Mouse (Mus musculus) hindbrain, postnatal 0 days (tissue): ENCODE measurements around the gene Vps8. TPM values are rescaled to one million over a fixed set of nuclear protein-coding genes. Genes with fewer than 3 reads are reported as not detected.
A peak's percentile ranks its signal among the peaks of the same experiment; 100 is the strongest.

ENCODE experiments used
- ATAC-seq: fragments of 200-750 bp; cut with Nextera tagmentation; 2 replicates; pipeline ENCODE4 v1.8.0; 2017; ENCODE audit warnings: mild to moderate bottlenecking, moderate TSS enrichment, moderate library complexity
- DNase-seq: peaks from one replicate; pipeline ENCODE4 v3.0.0-alpha.2; 2015; ENCODE audit warnings: low spot score
- H3K27ac ChIP-seq: fragments of 300-500 bp; sonication (generic); 2 replicates; pipeline ENCODE4 v1.5.1; 2014; ENCODE audit warnings: mild to moderate bottlenecking
- H3K27me3 ChIP-seq: fragments of 300-500 bp; sonication (generic); 2 replicates; pipeline ENCODE4 v1.6.1; 2014; ENCODE audit warnings: low read length, mixed read lengths; ENCODE audit not compliant: insufficient read depth
- H3K36me3 ChIP-seq: fragments of 300-500 bp; sonication (generic); 2 replicates; pipeline ENCODE4 v1.6.1; 2014; ENCODE audit warnings: low read length, mixed read lengths; ENCODE audit not compliant: insufficient read depth
- H3K4me1 ChIP-seq: fragments of 300-500 bp; sonication (generic); 2 replicates; pipeline ENCODE4 v1.6.1; 2014; ENCODE audit warnings: antibody characterized with exemption, low read length, mixed read lengths; ENCODE audit not compliant: insufficient read depth
- H3K4me2 ChIP-seq: fragments of 300-500 bp; sonication (generic); 2 replicates; pipeline ENCODE4 v1.6.1; 2014; ENCODE audit warnings: low read depth, mild to moderate bottlenecking, low read length, moderate library complexity, mixed read lengths
- H3K4me3 ChIP-seq: fragments of 300-500 bp; sonication (generic); 2 replicates; pipeline ENCODE4 v1.5.1; 2014; ENCODE audit warnings: low read length
- H3K9ac ChIP-seq: fragments of 300-500 bp; sonication (generic); replicated peaks from 2 replicates; pipeline ENCODE4 v1.6.1; 2014; ENCODE audit warnings: mild to moderate bottlenecking, low read length, moderate library complexity, mixed read lengths
- H3K9me3 ChIP-seq: fragments of 300-500 bp; sonication (generic); 2 replicates; pipeline ENCODE4 v1.6.1; 2016; ENCODE audit warnings: low read length, mixed read lengths
- CTCF ChIP-seq: IDR thresholded peaks from 2 replicates; pipeline ENCODE4 v1.5.1; 2016; ENCODE audit warnings: antibody characterized with exemption, control low read depth, low read depth
- WGBS: fragments of 180-500 bp; shearing (Covaris S2); extraction: QIAGEN DNeasy Blood & Tissue Kit; methylation state at CpG from one replicate; pipeline ENCODE4 v1.1.7; 2014; 5-methylcytosine and 5-hydroxymethylcytosine counted together
- polyA plus RNA-seq: library from polyadenylated mRNA; unstranded; fragments of >200 nt; fragmentation: Nextera tagmentation; extraction: Ambion mirVana; gene quantifications from 2 replicates; pipeline ENCODE4 v1.2.1, GENCODE M21; 2015
- total RNA-seq: library from RNA; depleted of rRNA; stranded (reverse); fragments of >200 nt; gene quantifications from 2 replicates; pipeline ENCODE4 v1.2.3, GENCODE M21; 2014

Gene Vps8
- total and polyA plus RNA-seq, 2 experiments from 2014 or later: 21.2 to 39.9 TPM

DNA sequence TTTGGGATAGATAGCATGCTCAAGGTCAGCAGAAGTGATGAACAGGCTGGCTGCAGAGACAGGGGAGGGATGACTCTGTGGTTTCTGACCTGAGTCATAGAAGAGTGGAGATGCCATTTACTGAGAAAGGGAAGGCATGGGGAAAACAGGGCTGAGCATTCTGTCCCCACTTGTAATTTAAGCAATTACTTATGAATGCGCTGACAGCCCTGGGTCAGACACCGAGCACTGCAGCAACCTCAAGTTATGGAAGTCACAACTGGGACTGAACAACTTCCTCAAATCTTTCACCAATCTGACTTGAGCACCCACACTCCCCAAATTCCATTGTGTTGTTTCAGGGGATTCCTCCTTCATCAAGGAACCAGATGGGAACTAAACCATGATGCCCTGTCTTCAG is 19.5 kb upstream of the Vps8 start:
- no peak overlapping the region for H3K27ac ChIP-seq
- no peak overlapping the region for H3K9ac ChIP-seq
- DNase-seq (no peak), ATAC-seq (no peak)
- peaks cover 4% of the 10 kb centered on the region for H3K4me1 ChIP-seq
- no peak overlapping the region for H3K4me3 ChIP-seq
- H3K4me2 ChIP-seq: no peak overlapping the region
- 84% methylated on average over 2 of the region's 2 CpGs for WGBS
- no peak for TF ChIP-seq CTCF
- H3K27me3 ChIP-seq: no peaks in the 10 kb centered on the region
- H3K36me3 ChIP-seq: no peaks in the 10 kb centered on the region
- no peaks in the 10 kb centered on the region for H3K9me3 ChIP-seq

GRCm38 (mm10) chr16:21404631-21405030 is 18.3 kb upstream of the Vps8 start:
- WGBS: 61% methylated on average over 5 of the region's 5 CpGs
- H3K4me3 ChIP-seq: no peak overlapping the region
- no peak for ATAC-seq
- H3K9me3 ChIP-seq: no peaks in the 10 kb centered on the region
- no peak overlapping the region for H3K27ac ChIP-seq
- H3K4me1 ChIP-seq: no peaks in the 10 kb centered on the region
- no peak overlapping the region for H3K4me2 ChIP-seq
- no peaks in the 10 kb centered on the region for H3K27me3 ChIP-seq
- H3K9ac ChIP-seq: no peak overlapping the region
- no peak for TF ChIP-seq CTCF
- H3K36me3 ChIP-seq: no peaks in the 10 kb centered on the region
- DNase-seq: no peak

DNA sequence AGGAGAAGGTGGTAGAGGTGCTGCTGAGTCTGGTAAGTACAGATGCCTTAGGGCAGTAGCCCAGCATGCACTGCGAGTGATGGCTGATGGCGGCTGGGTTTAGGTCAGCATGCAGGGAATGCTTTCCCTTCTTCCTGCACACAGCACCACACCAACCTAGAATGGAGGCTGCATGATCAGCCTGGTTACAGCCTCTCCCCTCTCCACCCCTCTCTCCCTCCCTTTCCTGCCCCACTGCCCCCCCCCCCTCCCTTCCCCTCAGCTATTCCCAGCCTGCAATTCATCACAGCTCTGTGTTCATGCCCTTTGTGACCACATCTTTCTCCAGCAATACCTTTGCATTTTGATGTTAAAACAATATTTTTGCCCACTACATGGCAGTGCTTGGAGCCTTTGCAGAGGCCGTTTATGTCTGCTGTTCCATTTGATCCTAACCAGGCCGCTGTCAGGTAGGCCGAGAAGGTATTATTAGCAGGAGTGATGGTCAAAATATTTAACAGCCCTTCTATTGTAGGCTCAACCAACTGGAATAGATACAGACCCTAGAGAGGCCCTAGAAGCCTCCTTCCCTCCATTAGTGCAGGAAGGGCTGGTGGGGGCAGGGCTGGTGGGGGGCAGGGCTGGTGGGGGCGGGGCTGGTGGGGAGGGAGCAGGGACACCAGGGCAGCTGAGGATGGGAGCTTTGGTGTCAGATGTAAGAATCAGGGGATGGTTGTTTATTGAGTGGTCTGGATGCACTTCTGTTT is 17.5 kb upstream of the Vps8 start:
- no peak for ATAC-seq
- H3K4me1 ChIP-seq: no peaks in the 10 kb centered on the region

DNA sequence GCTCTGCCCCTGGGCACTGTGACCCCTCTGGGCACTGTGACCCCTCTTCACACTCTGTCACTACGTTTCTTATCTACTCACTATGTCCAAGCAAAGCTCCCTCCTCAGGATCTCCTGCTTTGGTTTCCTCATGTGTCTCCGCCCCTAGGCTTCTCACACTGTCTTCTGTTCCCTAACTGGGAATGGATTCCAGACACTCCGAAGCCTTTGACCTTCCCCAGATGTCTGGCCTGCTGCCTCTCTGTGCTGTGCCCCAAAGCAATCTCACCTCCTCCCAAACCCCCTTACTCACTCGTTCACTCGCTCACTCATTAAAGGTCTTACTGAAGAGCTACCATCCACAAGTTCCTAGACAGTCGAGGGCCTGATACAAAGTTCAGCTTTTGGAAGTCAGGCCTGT is 16.8 kb upstream of the Vps8 start:
- TF ChIP-seq CTCF: no peak
- Histone ChIP-seq H3K9me3 (no peaks in the 10 kb centered on the region), H3K36me3 (no peaks in the 10 kb centered on the region), H3K9ac (no peak overlapping the region), H3K4me2 (no peak overlapping the region), H3K4me3 (no peak overlapping the region), H3K4me1 (no peaks in the 10 kb centered on the region), H3K27me3 (no peaks in the 10 kb centered on the region), H3K27ac (no peak overlapping the region)
- DNase-seq (no peak), ATAC-seq (no peak)
- 74% methylated on average over 6 of the region's 6 CpGs for whole genome bisulfite sequencing

More for the DNA sequence above, 17.5 kb upstream of the Vps8 start:
- no peak overlapping the region for H3K4me2 ChIP-seq
- no peak for DNase-seq
- no peaks in the 10 kb centered on the region for H3K27me3 ChIP-seq
- WGBS: 54% methylated on average over 6 of the region's 6 CpGs
- H3K9ac ChIP-seq: no peak overlapping the region
- no peak overlapping the region for H3K4me3 ChIP-seq
- no peaks in the 10 kb centered on the region for H3K9me3 ChIP-seq
- H3K36me3 ChIP-seq: no peaks in the 10 kb centered on the region
- no peak for TF ChIP-seq CTCF
- no peak overlapping the region for H3K27ac ChIP-seq

DNA sequence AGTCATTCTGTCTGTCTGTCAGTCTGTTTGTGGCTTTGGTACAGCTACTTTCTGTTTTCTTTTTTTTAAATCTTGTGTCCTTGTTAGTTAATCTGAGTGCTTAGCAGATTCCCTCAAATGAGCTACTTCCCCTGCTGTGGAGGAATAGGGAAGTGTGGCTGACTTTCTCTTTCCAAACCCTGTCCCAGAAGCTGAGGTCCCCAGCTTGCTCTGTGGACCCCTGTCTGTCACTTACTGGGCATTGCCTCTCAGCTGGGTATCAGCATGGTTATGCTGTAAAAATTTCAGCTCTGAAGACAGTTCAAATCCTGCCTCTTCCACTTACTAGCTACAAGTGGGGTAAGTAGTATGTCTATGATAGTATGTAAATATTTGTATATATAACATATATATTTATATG is 11.1 kb upstream of the Vps8 start:
- no peak overlapping the region for H3K4me3 ChIP-seq
- no peaks in the 10 kb centered on the region for H3K4me1 ChIP-seq
- ATAC-seq (no peak), DNase-seq (no peak)
- no peak for TF ChIP-seq CTCF
- H3K9me3 ChIP-seq: no peaks in the 10 kb centered on the region
- no peak overlapping the region for H3K4me2 ChIP-seq
- no peaks in the 10 kb centered on the region for H3K27me3 ChIP-seq
- H3K9ac ChIP-seq: no peak overlapping the region
- no peaks in the 10 kb centered on the region for H3K36me3 ChIP-seq
- no peak overlapping the region for H3K27ac ChIP-seq

- 20% methylated on average over 8 of the region's 8 CpGs for WGBS
- H3K9me3 ChIP-seq: no peaks in the 10 kb centered on the region
- no peak overlapping the region for H3K4me3 ChIP-seq
- H3K27ac ChIP-seq: no peak overlapping the region
- TF ChIP-seq CTCF: peak; percentile 100
- H3K4me1 ChIP-seq: no peaks in the 10 kb centered on the region
- H3K27me3 ChIP-seq: no peaks in the 10 kb centered on the region
- no peaks in the 10 kb centered on the region for H3K36me3 ChIP-seq
- no peak overlapping the region for H3K4me2 ChIP-seq
- H3K9ac ChIP-seq: no peak overlapping the region
- peak; percentile 82 for ATAC-seq
- peak; percentile 93 for DNase-seq
Observed at GRCm38 (mm10) chr16:21412593-21413047, 10.3 kb upstream of the Vps8 start.

GRCm38 (mm10) chr16:21413819-21414218 is 9.1 kb upstream of the Vps8 start:
- Histone ChIP-seq H3K27me3 (no peaks in the 10 kb centered on the region), H3K4me2 (no peak overlapping the region), H3K4me1 (no peaks in the 10 kb centered on the region), H3K27ac (no peak overlapping the region), H3K9me3 (no peaks in the 10 kb centered on the region), H3K36me3 (no peaks in the 10 kb centered on the region), H3K9ac (no peak overlapping the region), H3K4me3 (no peak overlapping the region)
- DNase-seq (no peak), ATAC-seq (no peak)
- no peak for TF ChIP-seq CTCF
- WGBS: 81% methylated on average over 3 of the region's 3 CpGs
